Mouse (Mus musculus) forebrain, embryonic 12.5 days (tissue): ENCODE data around the gene Rsph3b. TPM values are rescaled to one million over a fixed set of nuclear protein-coding genes. Genes with fewer than 3 reads are reported as not detected.

Experiments used
- ATAC-seq: fragments of 200-750 bp; cut with Nextera tagmentation; 2 replicates; pipeline ENCODE4 v1.8.0; 2017; ENCODE audit warnings: moderate TSS enrichment; ENCODE audit not compliant: low FRiP score
- H3K27ac ChIP-seq: fragments of 300-500 bp; sonication (generic); 2 replicates; pipeline ENCODE4 v1.5.1; 2016; ENCODE audit warnings: mild to moderate bottlenecking
- H3K27me3 ChIP-seq: fragments of 300-500 bp; sonication (generic); 2 replicates; pipeline ENCODE4 v1.6.1; 2016; ENCODE audit warnings: mild to moderate bottlenecking
- H3K36me3 ChIP-seq: fragments of 300-500 bp; sonication (generic); replicated peaks from 2 replicates; pipeline ENCODE4 v1.6.1; 2016; ENCODE audit warnings: mild to moderate bottlenecking
- H3K4me1 ChIP-seq: fragments of 300-500 bp; sonication (generic); 2 replicates; pipeline ENCODE4 v1.6.1; 2016
- H3K4me2 ChIP-seq: fragments of 300-500 bp; sonication (generic); 2 replicates; pipeline ENCODE4 v1.6.1; 2016; ENCODE audit warnings: mild to moderate bottlenecking, moderate library complexity
- H3K4me3 ChIP-seq: fragments of 300-500 bp; sonication (generic); replicated peaks from 2 replicates; pipeline ENCODE4 v1.5.1; 2016; ENCODE audit warnings: mild to moderate bottlenecking
- H3K9ac ChIP-seq: fragments of 300-500 bp; sonication (generic); 2 replicates; pipeline ENCODE4 v1.6.1; 2016; ENCODE audit warnings: mild to moderate bottlenecking
- H3K9me3 ChIP-seq: fragments of 300-500 bp; sonication (generic); 2 replicates; pipeline ENCODE4 v1.6.1; 2016
- WGBS: fragments of 180-500 bp; shearing (Covaris S2); methylation state at CpG from one replicate; pipeline ENCODE4 v1.1.7; 2016; 5-methylcytosine and 5-hydroxymethylcytosine counted together
- polyA plus RNA-seq: library from polyadenylated mRNA; unstranded; fragments of >200 nt; fragmentation: Nextera tagmentation; extraction: Ambion mirVana; gene quantifications from 2 replicates; pipeline ENCODE4 v1.2.1, GENCODE M21; 2016

Gene Rsph3b
- polyA plus RNA-seq, 1 experiment from 2014 or later, result 44.1 TPM

DNA sequence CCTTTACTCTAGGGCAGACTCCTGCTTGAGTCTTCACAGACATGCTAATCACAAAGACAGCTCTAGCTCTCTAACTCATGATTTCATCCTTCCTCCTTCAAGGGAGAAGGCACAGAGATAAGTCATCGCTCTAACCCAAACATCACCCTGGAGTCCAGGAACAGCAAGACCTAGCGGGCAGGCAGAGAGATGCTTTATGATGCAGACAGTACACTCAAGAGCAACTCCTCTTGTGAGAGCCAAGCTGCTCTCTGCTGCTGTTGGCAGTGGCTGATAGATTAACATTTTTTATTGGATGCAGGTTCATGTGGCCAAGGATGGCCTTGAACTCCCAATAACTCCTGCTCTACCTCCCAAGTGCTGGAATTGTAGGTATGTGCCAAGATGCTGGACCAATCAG is 77.1 kb downstream of the Rsph3b start:
- Histone ChIP-seq H3K4me3 (no peak overlapping the region), H3K4me2 (no peak overlapping the region), H3K27ac (no peak overlapping the region), H3K9me3 (no peaks in the 10 kb centered on the region), H3K9ac (no peak overlapping the region), H3K27me3 (peaks cover 7% of the 10 kb centered on the region; the same call in 1 of the 2 replicates), H3K36me3 (no peaks in the 10 kb centered on the region), H3K4me1 (no peaks in the 10 kb centered on the region; the same call in 1 of the 2 replicates)
- ATAC-seq, result no peak
- 96% methylated on average over 2 of the region's 2 CpGs for WGBS

DNA sequence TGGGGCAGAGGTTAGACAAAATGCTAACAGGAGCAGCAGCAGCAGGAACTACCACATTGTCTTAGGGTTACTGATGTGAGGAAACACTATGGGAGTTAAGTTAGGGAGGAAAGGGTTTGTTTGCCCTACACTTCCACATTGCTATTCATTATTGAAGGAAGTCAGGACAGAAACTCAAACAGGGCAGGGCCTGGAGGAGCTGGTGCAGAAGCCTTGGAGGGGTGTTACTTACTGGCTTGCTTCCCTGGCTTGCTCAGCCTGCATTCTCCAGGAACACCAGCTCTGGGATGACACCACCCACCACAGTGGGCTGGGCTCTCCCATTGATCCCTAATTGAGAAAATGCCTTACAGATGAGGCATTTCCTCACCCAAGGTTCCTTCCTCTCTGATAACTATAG is 79.7 kb downstream of the Rsph3b start:
- H3K4me3 ChIP-seq, result no peak overlapping the region
- ATAC-seq, result no peak
- H3K36me3 ChIP-seq, result no peaks in the 10 kb centered on the region
- no peaks in the 10 kb centered on the region for H3K9me3 ChIP-seq
- peaks cover 14% of the 10 kb centered on the region for H3K4me1 ChIP-seq
- H3K27ac ChIP-seq, result no peak overlapping the region
- peaks cover 25% of the 10 kb centered on the region for H3K27me3 ChIP-seq
- no peak overlapping the region for H3K9ac ChIP-seq
- no peak overlapping the region for H3K4me2 ChIP-seq

DNA sequence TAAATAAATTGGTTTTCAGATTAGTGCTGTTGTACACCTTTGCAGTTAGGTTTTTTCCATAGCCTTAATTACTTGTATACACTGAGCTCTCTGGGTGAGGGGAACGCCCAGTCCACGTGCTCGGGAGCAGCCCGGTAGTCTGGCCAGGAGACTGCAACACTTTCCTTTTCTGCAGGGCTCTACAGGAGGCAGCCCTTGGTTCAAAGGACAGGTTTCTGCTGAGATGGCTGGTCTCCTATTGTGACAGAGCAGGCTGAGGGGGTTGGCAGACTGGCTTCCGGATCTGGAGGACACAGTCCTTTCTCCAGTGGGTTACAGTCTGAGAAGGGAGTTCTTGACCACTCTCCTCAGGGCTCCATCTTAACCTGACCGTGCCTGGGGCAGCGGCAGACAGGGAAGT is 80.7 kb downstream of the Rsph3b start:
- Histone ChIP-seq H3K9ac (no peak overlapping the region), H3K9me3 (no peaks in the 10 kb centered on the region), H3K36me3 (no peaks in the 10 kb centered on the region), H3K4me1 (peaks cover 16% of the 10 kb centered on the region), H3K27me3 (peaks cover 35% of the 10 kb centered on the region), H3K27ac (no peak overlapping the region), H3K4me2 (no peak overlapping the region), H3K4me3 (no peak overlapping the region)
- no peak for ATAC-seq
- 19% methylated on average over 7 of the region's 7 CpGs for WGBS

DNA sequence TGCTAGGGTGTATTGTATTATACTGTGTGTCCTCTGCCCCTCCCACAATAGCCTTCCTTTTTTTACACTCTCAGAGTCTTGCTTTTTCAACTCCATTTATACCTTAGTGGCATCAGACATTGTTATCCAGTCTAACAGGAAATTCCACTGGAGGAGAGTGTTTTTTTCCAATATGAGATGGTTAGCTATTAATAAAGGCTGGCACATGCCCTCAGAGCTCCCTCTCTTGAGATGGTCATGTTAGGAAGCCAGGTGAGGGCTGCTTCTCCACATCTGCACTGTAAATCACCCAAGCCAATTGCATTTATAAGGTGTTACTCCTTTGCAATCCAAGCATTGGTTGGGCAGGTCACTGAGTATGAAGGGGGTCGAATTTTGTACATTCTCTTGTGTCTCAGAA is 81.9 kb downstream of the Rsph3b start:
- no peak for ATAC-seq
- 86% methylated on average over 1 of the region's 1 CpGs for WGBS
- Histone ChIP-seq H3K4me1 (peaks cover 27% of the 10 kb centered on the region), H3K9ac (no peak overlapping the region), H3K27me3 (peaks cover 36% of the 10 kb centered on the region), H3K36me3 (no peaks in the 10 kb centered on the region), H3K4me3 (no peak overlapping the region), H3K9me3 (no peaks in the 10 kb centered on the region), H3K4me2 (no peak overlapping the region), H3K27ac (no peak overlapping the region)

DNA sequence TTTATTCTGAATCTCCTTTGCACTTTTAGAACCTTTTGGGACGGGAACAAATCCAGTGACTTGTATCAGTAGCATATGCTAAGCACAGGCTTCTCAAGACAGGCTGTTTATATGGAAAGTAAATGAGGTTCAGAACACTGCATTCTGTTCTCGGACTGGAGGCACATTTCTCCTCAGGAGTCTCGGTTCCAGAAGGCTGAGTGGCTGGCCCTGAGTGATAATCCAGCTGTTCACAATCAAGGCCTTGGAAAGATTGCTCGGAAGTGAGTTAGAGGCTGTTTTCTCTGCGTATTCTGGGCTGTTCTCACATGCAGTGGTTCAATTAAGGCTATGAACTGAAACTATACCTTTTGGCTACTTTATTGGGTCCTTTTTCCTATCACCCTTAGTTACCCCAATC is 82.9 kb downstream of the Rsph3b start:
- Histone ChIP-seq H3K9me3 (no peaks in the 10 kb centered on the region), H3K36me3 (no peaks in the 10 kb centered on the region), H3K4me1 (peaks cover 37% of the 10 kb centered on the region), H3K27ac (no peak overlapping the region), H3K4me2 (no peak overlapping the region), H3K4me3 (no peak overlapping the region), H3K27me3 (peaks cover 33% of the 10 kb centered on the region), H3K9ac (no peak overlapping the region)
- no peak for ATAC-seq
- 55% methylated on average over 5 of the region's 5 CpGs for WGBS

DNA sequence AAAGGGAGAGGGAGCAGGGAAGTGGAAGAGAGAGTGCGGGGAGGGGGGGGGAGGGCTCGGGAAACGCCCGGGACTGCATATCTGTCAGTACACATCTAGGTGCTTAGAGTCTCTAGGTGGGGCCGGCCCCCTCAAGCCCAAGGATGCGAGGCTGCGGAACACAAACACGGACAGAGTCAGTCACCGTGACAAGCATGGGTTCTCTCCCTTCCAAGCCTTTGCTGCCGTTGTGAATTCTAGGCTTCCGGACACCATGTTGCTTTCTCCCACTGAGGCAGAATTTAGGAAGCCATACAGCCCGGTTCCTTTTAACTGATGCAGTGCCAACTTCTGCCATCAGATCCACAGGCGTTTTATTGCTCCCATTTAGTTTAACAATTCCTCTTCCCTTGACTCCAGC is 83.6 kb downstream of the Rsph3b start:
- Histone ChIP-seq H3K9me3 (no peaks in the 10 kb centered on the region), H3K9ac (no peak overlapping the region), H3K27me3 (peaks cover 33% of the 10 kb centered on the region), H3K4me1 (peaks cover 44% of the 10 kb centered on the region), H3K4me3 (no peak overlapping the region), H3K4me2 (0 out of 2 replicates have a peak overlapping the region, but pooled peaks have one; percentile 8), H3K27ac (no peak overlapping the region), H3K36me3 (no peaks in the 10 kb centered on the region)
- ATAC-seq, result no peak
- WGBS, result 23% methylated on average over 13 of the region's 13 CpGs

DNA sequence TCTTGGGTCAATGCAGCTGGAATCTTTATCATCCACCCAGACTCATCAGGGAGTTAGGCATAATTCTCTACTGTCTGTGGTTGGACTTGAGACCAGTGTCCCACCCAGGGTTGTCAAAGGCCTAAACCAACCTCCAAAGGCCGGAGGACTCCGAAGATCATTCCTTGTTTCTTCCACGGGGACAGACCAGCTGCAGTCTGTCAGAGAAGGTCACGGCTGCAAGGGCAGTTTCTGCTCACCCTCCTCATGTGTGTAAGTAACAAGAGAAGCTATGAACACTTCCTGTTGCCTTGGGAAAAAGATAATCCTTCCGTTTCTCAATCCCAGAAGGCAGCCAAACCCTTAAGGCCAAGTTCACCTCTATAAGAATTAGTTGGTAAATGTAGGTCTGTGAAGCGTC is 85.0 kb downstream of the Rsph3b start:
- Histone ChIP-seq H3K4me1 (peaks cover 55% of the 10 kb centered on the region), H3K4me3 (no peak overlapping the region), H3K36me3 (no peaks in the 10 kb centered on the region), H3K27ac (no peak overlapping the region), H3K9me3 (no peaks in the 10 kb centered on the region), H3K4me2 (no peak overlapping the region), H3K27me3 (peaks cover 31% of the 10 kb centered on the region), H3K9ac (no peak overlapping the region)
- 87% methylated on average over 6 of the region's 6 CpGs for WGBS
- no peak for ATAC-seq

DNA sequence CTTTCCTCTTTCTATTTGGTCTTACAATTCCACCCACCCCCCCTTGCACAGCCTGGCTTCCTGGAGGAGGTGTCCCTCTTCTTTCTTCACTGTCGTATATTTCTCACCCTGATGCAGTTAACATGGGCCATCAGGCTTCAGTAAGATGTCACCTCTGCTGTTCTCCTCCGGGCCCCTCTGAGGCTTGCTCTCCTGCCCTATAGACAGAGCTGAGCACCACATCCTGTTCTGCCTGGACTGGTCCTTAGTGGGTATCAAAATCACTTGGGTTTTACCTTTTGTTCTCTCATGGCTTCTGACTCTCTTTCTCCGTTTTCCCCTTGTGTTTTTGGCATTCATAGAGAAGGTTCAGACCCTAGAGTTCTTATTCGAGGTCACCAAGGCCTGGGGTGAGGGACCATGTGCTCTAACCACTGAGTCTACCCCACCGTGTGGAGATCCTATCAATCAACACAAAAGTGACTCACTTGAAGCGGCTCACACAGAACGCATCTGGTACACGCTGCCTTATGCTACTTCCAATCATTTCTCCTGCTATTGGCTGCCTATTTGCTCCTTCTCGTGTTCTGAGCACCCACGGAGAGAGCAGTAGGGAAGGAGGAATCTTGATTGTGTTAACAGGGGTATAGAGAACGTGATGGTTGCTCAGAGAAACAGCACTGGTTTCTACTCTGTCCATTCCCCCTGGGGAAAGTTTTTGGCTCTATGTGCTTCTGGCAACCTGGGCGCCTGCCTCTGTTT is 86.3 kb downstream of the Rsph3b start:
- H3K4me2 ChIP-seq, result peak overlapping the region; percentile 49
- H3K9me3 ChIP-seq, result no peaks in the 10 kb centered on the region
- peak overlapping the region; percentile 89 for H3K27ac ChIP-seq
- no peaks in the 10 kb centered on the region for H3K36me3 ChIP-seq
- H3K4me3 ChIP-seq, result no peak overlapping the region
- ATAC-seq, result 0 out of 2 replicates have a peak, but pooled peaks have one; percentile 22
- peaks cover 55% of the 10 kb centered on the region for H3K4me1 ChIP-seq
- H3K27me3 ChIP-seq, result peaks cover 29% of the 10 kb centered on the region
- peak overlapping the region; percentile 40; the same call in 1 of the 2 replicates for H3K9ac ChIP-seq
- 43% methylated on average over 12 of the region's 12 CpGs for WGBS

DNA sequence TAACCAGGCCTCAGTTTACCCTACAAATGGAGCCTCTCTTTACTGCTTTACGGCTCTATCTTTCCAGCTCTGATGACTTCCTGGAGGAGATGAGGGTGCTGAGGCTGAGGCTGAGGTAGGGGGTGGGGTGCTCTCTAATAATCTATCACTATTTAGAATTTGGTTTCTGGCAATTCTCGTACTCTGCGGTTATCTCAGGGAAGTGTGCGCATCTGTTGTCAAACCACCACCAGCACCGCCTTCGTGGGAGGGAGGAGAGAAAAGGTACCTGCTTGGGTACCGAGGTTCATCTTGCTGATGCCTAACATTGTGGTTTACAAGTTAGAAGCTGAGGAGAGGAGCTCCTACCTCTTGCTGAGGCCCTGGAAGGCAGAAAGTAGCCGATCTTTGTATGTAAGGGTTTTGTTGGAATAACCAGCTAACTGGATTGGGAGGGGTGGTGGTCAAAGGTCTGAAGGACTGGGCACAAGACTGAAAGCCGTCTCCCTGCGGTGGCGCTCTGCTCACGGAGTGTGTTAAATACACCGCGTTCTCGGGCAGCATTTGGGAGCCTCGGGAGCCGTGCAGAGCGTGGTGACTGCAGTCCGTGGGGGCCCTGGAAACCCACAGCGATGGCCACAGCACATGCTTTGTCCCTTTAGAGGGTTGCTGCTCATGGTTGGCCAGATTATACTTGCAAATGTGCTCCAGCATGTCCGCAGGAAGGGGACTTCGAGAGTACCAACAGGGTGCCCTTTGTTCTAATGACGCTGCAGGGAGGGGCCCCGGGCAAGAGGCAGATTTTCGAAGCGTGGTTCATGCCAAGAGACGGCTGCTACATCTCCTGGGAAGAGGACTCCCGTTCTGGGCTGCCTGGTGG is 87.1 kb downstream of the Rsph3b start:
- Histone ChIP-seq H3K9me3 (no peaks in the 10 kb centered on the region), H3K4me1 (peaks cover 55% of the 10 kb centered on the region), H3K4me3 (peak overlapping the region; percentile 17), H3K4me2 (peak overlapping the region; percentile 49), H3K9ac (peak overlapping the region; percentile 40; the same call in 1 of the 2 replicates), H3K27me3 (peaks cover 29% of the 10 kb centered on the region), H3K36me3 (no peaks in the 10 kb centered on the region), H3K27ac (peak overlapping the region; percentile 89)
- ATAC-seq, result peak; percentile 85
- 2% methylated on average over 28 of the region's 28 CpGs for WGBS

DNA sequence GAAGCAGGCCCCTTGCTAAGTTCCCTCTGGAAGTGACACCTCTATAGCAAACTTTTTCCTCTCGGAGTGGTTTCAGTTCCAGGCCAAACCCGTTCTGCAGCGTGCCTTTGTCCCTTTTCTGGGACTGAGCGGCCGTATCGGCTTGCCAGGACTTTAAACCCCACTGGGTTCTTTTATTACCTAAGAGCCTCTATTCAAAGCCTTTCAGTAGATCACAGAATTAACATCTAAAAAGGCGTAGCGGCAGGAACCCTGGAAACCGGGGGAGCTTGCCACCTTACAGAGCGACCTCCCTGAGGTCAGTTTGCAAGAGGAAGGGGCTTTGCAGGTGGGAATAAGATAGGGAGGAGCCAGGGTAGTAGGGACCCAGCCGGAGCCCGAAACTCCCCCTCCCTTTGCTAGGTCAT is 88.0 kb downstream of the Rsph3b start:
- peak overlapping the region; percentile 3; the same call in 1 of the 2 replicates for H3K9ac ChIP-seq
- no peaks in the 10 kb centered on the region for H3K36me3 ChIP-seq
- peak overlapping the region; percentile 89 for H3K27ac ChIP-seq
- H3K4me3 ChIP-seq, result no peak overlapping the region
- peaks cover 54% of the 10 kb centered on the region for H3K4me1 ChIP-seq
- peaks cover 22% of the 10 kb centered on the region for H3K27me3 ChIP-seq
- no peaks in the 10 kb centered on the region for H3K9me3 ChIP-seq
- WGBS, result 4% methylated on average over 12 of the region's 12 CpGs
- H3K4me2 ChIP-seq, result peak overlapping the region; percentile 49
- ATAC-seq, result peak; percentile 57; the same call in 1 of the 2 replicates

DNA sequence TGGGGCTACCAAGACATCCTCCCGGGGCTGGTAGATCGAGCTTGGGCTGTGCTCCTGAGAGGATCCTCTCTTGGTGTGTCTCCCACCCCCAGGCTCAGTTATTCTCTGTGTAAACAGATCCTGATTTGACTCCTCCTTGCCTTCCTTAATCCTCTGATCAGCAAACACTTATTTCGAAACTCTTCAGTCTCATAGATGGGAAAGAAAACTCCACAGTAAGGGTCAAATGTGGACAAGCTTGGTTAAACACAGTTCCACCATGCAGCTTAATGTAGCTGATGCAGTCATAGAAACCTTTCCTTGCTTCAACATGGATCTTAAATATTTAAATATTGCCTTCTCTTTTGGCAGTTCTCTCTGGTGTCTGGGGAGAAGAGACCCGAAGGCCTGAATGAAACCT is 88.4 kb downstream of the Rsph3b start:
- no peaks in the 10 kb centered on the region for H3K9me3 ChIP-seq
- WGBS, result 8% methylated on average over 4 of the region's 4 CpGs
- no peak overlapping the region for H3K4me3 ChIP-seq
- H3K9ac ChIP-seq, result 0 out of 2 replicates have a peak overlapping the region, but pooled peaks have one; percentile 3
- peak overlapping the region; percentile 89 for H3K27ac ChIP-seq
- H3K4me2 ChIP-seq, result peak overlapping the region; percentile 49
- H3K4me1 ChIP-seq, result peaks cover 52% of the 10 kb centered on the region
- no peak for ATAC-seq
- peaks cover 19% of the 10 kb centered on the region for H3K27me3 ChIP-seq
- no peaks in the 10 kb centered on the region for H3K36me3 ChIP-seq
